In genomic region chr9:45877928-45878327, GRCm38 (mm10) we compare ENCODE assay signal across 10 mouse cellular contexts. TPM values are rescaled to one million over a fixed set of nuclear protein-coding genes. Genes with fewer than 3 reads are reported as not detected.
DNase-seq lines count a peak whose midpoint lies in the region; ATAC-seq lines count a peak whose summit lies in the region.
"Had no signal": no experiment of that assay in that cellular context is flagged by ENCODE, and none has a peak within 500 bp of the region (broad histone marks: within the 10 kb centered on the region; RNA-seq: fewer than 3 reads in every experiment).

No protein-coding gene starts in this region.

- peaks cover 74% of the 10 kb centered on the region for H3K36me3 ChIP-seq in forebrain, embryonic 14.5 days (ENCODE audit: control insufficient read depth, insufficient read depth, low read length)
- peaks cover 2% of the 10 kb centered on the region; the same call in 1 of the 2 replicates for H3K36me3 ChIP-seq in forebrain, embryonic 11.5 days (ENCODE audit: control insufficient read depth, insufficient read depth, low read length)

- no peak overlapping the region for H3K9ac ChIP-seq in forebrain, embryonic 14.5 days (ENCODE audit: low read length)
- H3K9ac ChIP-seq in forebrain, embryonic 11.5 days (ENCODE audit: low read length) = no peak overlapping the region
- H3K9ac ChIP-seq: hindbrain, embryonic 15.5 days had no signal

- 72% methylated on average over 2 of the region's 2 CpGs for WGBS in forebrain, embryonic 14.5 days
- WGBS in forebrain, embryonic 11.5 days = 84% methylated on average over 2 of the region's 2 CpGs

- H3K27ac ChIP-seq in forebrain, embryonic 14.5 days (ENCODE audit: low read depth, low read length) = no peak overlapping the region
- no peak overlapping the region for H3K27ac ChIP-seq in forebrain, embryonic 11.5 days (ENCODE audit: low read depth, low read length)
- H3K27ac ChIP-seq: hindbrain, embryonic 15.5 days had no signal

- intact Hi-C loops in gastrocnemius, postnatal 14 days (cut with DNase I; ENCODE audit: low total_unique reads) = no loop called here

- no peak overlapping the region for H3K4me3 ChIP-seq in forebrain, embryonic 14.5 days (ENCODE audit: low read depth, low read length)
- H3K4me3 ChIP-seq in forebrain, embryonic 11.5 days (ENCODE audit: low read depth, low read length) = no peak overlapping the region
- H3K4me3 ChIP-seq: hindbrain, embryonic 15.5 days had no signal

- no peak for ATAC-seq in forebrain, embryonic 14.5 days
- no peak for ATAC-seq in forebrain, embryonic 11.5 days (replicated peaks; ENCODE audit: low FRiP score)

- H3K9me3 ChIP-seq in forebrain, embryonic 14.5 days (replicated peaks; ENCODE audit: control insufficient read depth, low read length) = no peaks in the 10 kb centered on the region
- no peaks in the 10 kb centered on the region for H3K9me3 ChIP-seq in forebrain, embryonic 11.5 days (ENCODE audit: control insufficient read depth, low read length)
- H3K9me3 ChIP-seq: hindbrain, embryonic 15.5 days had no signal

- peak; percentile 55 for DNase-seq in forebrain, embryonic 14.5 days (ENCODE audit: low spot score)
- no peak for DNase-seq in forebrain, embryonic 11.5 days (ENCODE audit: low spot score)
- DNase-seq in ovary, postnatal 14 days (ENCODE audit: low spot score) = peak; percentile 10
- DNase-seq in ovary, adult 18-20 months (ENCODE audit: low spot score) = no peak
- peak; percentile 26 for DNase-seq in gastrocnemius, postnatal 14 days
- DNase-seq in skeletal muscle tissue, adult 2 months (ENCODE audit: low read depth, low spot score) = peak; percentile 37
- DNase-seq in layer of hippocampus, adult 9-11 months = no peak
- DNase-seq in spleen, postnatal 14 days (ENCODE audit: low spot score in 2 of 2) = no peak

- H3K27me3 ChIP-seq in forebrain, embryonic 14.5 days (replicated peaks; ENCODE audit: control insufficient read depth, insufficient read depth, low read length) = no peaks in the 10 kb centered on the region
- H3K27me3 ChIP-seq in forebrain, embryonic 11.5 days (ENCODE audit: control insufficient read depth, insufficient read depth, low read length) = no peaks in the 10 kb centered on the region
- H3K27me3 ChIP-seq: hindbrain, embryonic 15.5 days had no signal

- H3K4me2 ChIP-seq in forebrain, embryonic 14.5 days (ENCODE audit: low read length) = no peak overlapping the region
- H3K4me2 ChIP-seq in forebrain, embryonic 11.5 days (ENCODE audit: low read depth, low read length, severe bottlenecking) = no peak overlapping the region
- H3K4me2 ChIP-seq: hindbrain, embryonic 15.5 days had no signal

- no peaks in the 10 kb centered on the region for H3K4me1 ChIP-seq in forebrain, embryonic 14.5 days (ENCODE audit: control insufficient read depth, insufficient read depth, low read length)
- H3K4me1 ChIP-seq in forebrain, embryonic 11.5 days (replicated peaks; ENCODE audit: control insufficient read depth, insufficient read depth, low read length) = no peaks in the 10 kb centered on the region
- H3K4me1 ChIP-seq: hindbrain, embryonic 15.5 days had no signal

RNA-seq across cellular contexts. Expression of gene Pcsk7, which starts 28.4 kb away (rescaled TPM):
- polyA plus RNA-seq in forebrain, embryonic 14.5 days (2014; fragmentation: Nextera tagmentation; extraction: Ambion mirVana) = 13.6 and 16.2 TPM in 2 replicates
- 17.9 and 18.8 TPM in 2 replicates for polyA plus RNA-seq in forebrain, embryonic 11.5 days (2014; fragmentation: Nextera tagmentation; extraction: Ambion mirVana)
- total RNA-seq in gastrocnemius, postnatal 14 days (2021) = 10 to 100 TPM; 13.7 to 13.9 TPM

RNA-seq across cellular contexts. Expression of gene Rnf214, which starts 28.8 kb away (rescaled TPM):
- 70.2 and 91.1 TPM in 2 replicates for polyA plus RNA-seq in forebrain, embryonic 14.5 days (2014; fragmentation: Nextera tagmentation; extraction: Ambion mirVana)
- 80.6 and 90.6 TPM in 2 replicates for polyA plus RNA-seq in forebrain, embryonic 11.5 days (2014; fragmentation: Nextera tagmentation; extraction: Ambion mirVana)
- 10 to 100 TPM; 21.2 to 25.9 TPM for total RNA-seq in gastrocnemius, postnatal 14 days (2021)

RNA-seq across cellular contexts. Expression of gene Bace1, which starts 39.5 kb away (rescaled TPM):
- 26.7 and 35.9 TPM in 2 replicates for polyA plus RNA-seq in forebrain, embryonic 14.5 days (2014; fragmentation: Nextera tagmentation; extraction: Ambion mirVana)
- 29.8 and 30.7 TPM in 2 replicates for polyA plus RNA-seq in forebrain, embryonic 11.5 days (2014; fragmentation: Nextera tagmentation; extraction: Ambion mirVana)
- 10 to 100 TPM; 41.0 to 55.8 TPM for total RNA-seq in gastrocnemius, postnatal 14 days (2021)

RNA-seq across cellular contexts. Expression of gene Cep164, which starts 49.4 kb away (rescaled TPM):
- polyA plus RNA-seq in forebrain, embryonic 14.5 days (2014; fragmentation: Nextera tagmentation; extraction: Ambion mirVana) = 7.7 and 8.9 TPM in 2 replicates
- 17.5 and 21.5 TPM in 2 replicates for polyA plus RNA-seq in forebrain, embryonic 11.5 days (2014; fragmentation: Nextera tagmentation; extraction: Ambion mirVana)
- 1 to 10 TPM; 2.7 to 3.7 TPM for total RNA-seq in gastrocnemius, postnatal 14 days (2021)

RNA-seq across cellular contexts. Expression of gene Tagln, which starts 57.9 kb away (rescaled TPM):
- polyA plus RNA-seq in forebrain, embryonic 14.5 days (2014; fragmentation: Nextera tagmentation; extraction: Ambion mirVana) = 4.2 and 5.3 TPM in 2 replicates
- 22.0 and 26.5 TPM in 2 replicates for polyA plus RNA-seq in forebrain, embryonic 11.5 days (2014; fragmentation: Nextera tagmentation; extraction: Ambion mirVana)
- total RNA-seq in gastrocnemius, postnatal 14 days (2021) = 10 to 100 TPM; 43.4 to 64.7 TPM
- total RNA-seq: common myeloid progenitor, adult 5-6 weeks had no signal

Comparison
In these comparisons a context has a peak if more than half of its experiments do, and no peak if none do; other contexts are left out.
1. DNase-seq: peak in forebrain, embryonic 14.5 days (single experiment), ovary, postnatal 14 days (single experiment), gastrocnemius, postnatal 14 days (single experiment) and skeletal muscle tissue, adult 2 months (single experiment); none in forebrain, embryonic 11.5 days (single experiment), ovary, adult 18-20 months (single experiment), layer of hippocampus, adult 9-11 months (single experiment) and spleen, postnatal 14 days (0 of 2).